9 mouse cellular contexts compared by ENCODE assay signal in the genomic region with DNA sequence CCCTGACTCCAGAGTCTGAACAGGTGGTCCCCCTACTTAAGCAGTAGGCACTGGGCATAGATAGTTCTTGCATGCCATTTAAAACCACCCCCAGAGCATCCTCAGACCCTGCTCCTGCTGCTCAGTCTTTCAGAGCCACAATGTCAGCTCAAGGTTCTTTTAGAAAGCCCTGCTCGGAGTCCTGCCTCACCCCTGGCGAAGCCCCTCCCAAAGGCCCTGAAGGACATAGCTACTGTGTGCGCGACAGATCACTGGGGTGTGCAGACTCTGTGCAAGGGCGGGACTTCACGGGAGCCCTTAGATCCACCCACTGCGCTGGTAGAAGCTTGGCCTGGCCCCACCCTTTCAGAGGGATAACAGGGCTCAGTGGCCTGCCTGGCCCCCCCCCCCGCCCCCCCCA. TPM values are rescaled to one million over a fixed set of nuclear protein-coding genes. Genes with fewer than 3 reads are reported as not detected.
DNase-seq lines count a peak whose midpoint lies in the region; ATAC-seq and TF ChIP-seq lines count a peak whose summit lies in the region.
"Had no signal": no experiment of that assay in that cellular context is flagged by ENCODE, and none has a peak within 500 bp of the region (broad histone marks: within the 10 kb centered on the region; RNA-seq: fewer than 3 reads in every experiment).

No protein-coding gene starts in this region.

- peak; percentile 74 for ATAC-seq in heart, postnatal 0 days (ENCODE audit: insufficient read depth, low read depth)
- peak; percentile 41 for ATAC-seq in intestine, postnatal 0 days
- peak; percentile 45; the same call in 1 of the 2 replicates for ATAC-seq in liver, embryonic 15.5 days (ENCODE audit: insufficient read depth)

- peaks cover 21% of the 10 kb centered on the region; the same call in 1 of the 2 replicates for H3K4me1 ChIP-seq in heart, postnatal 0 days (ENCODE audit: control insufficient read depth, insufficient read depth)
- H3K4me1 ChIP-seq in intestine, postnatal 0 days (replicated peaks; ENCODE audit: control insufficient read depth, insufficient read depth, low read length): no peaks in the 10 kb centered on the region; the same call in 1 of the 2 replicates
- peaks cover 33% of the 10 kb centered on the region for H3K4me1 ChIP-seq in liver, embryonic 15.5 days (replicated peaks)

- 33% methylated on average over 8 of the region's 8 CpGs for WGBS in heart, postnatal 0 days
- WGBS in intestine, postnatal 0 days: 22% methylated on average over 8 of the region's 8 CpGs
- 25% methylated on average over 8 of the region's 8 CpGs for WGBS in liver, embryonic 15.5 days (ENCODE audit: insufficient replicate concordance)

- TF ChIP-seq EP300 in heart, postnatal 0 days (IDR thresholded peaks at IDR 0.05; ENCODE audit: low read depth): no peak

- peak overlapping the region; percentile 59; the same call in 1 of the 2 replicates for H3K4me2 ChIP-seq in heart, postnatal 0 days (ENCODE audit: low read depth, low read length)
- 0 out of 2 replicates have a peak overlapping the region, but pooled peaks have one; percentile 7 for H3K4me2 ChIP-seq in intestine, postnatal 0 days (replicated peaks; ENCODE audit: low read depth)
- peak overlapping the region; percentile 60 for H3K4me2 ChIP-seq in liver, embryonic 15.5 days

- H3K9ac ChIP-seq in heart, postnatal 0 days (replicated peaks; ENCODE audit: low read depth, low read length): no peak overlapping the region
- H3K9ac ChIP-seq in intestine, postnatal 0 days (ENCODE audit: low read depth, low read length): no peak overlapping the region
- H3K9ac ChIP-seq in liver, embryonic 15.5 days: peak overlapping the region; percentile 26; the same call in 1 of the 2 replicates

- 0 out of 2 replicates have a peak overlapping the region, but pooled peaks have one; percentile 10 for H3K27ac ChIP-seq in heart, postnatal 0 days (ENCODE audit: low read depth)
- H3K27ac ChIP-seq in intestine, postnatal 0 days (ENCODE audit: low read depth, low read length): no peak overlapping the region
- H3K27ac ChIP-seq in liver, embryonic 15.5 days (replicated peaks): no peak overlapping the region

- DNase-seq in heart, postnatal 0 days (ENCODE audit: low spot score): peak; percentile 39
- no peak for DNase-seq in heart, postnatal 4 days
- DNase-seq in adrenal gland, postnatal 14 days: peak; percentile 74
- no peak for DNase-seq in cerebellum, adult 9-11 months
- DNase-seq in spleen, adult 12 weeks (ENCODE audit: low spot score): no peak
- no peak for DNase-seq in frontal cortex, postnatal 10 days (ENCODE audit: low spot score in 2 of 2)

- TF ChIP-seq CTCF in heart, postnatal 0 days (IDR thresholded peaks at IDR 0.05; ENCODE audit: low read depth): no peak
- no peak for TF ChIP-seq CTCF in intestine, postnatal 0 days (IDR thresholded peaks at IDR 0.05; ENCODE audit: low read depth)

- no peaks in the 10 kb centered on the region for H3K9me3 ChIP-seq in heart, postnatal 0 days (replicated peaks; ENCODE audit: control insufficient read depth, low read length)
- no peaks in the 10 kb centered on the region for H3K9me3 ChIP-seq in intestine, postnatal 0 days (ENCODE audit: control insufficient read depth)
- H3K9me3 ChIP-seq in liver, embryonic 15.5 days (replicated peaks): no peaks in the 10 kb centered on the region

- H3K36me3 ChIP-seq in heart, postnatal 0 days (replicated peaks; ENCODE audit: control insufficient read depth, insufficient read depth, low read length): peaks cover 51% of the 10 kb centered on the region
- peaks cover 55% of the 10 kb centered on the region for H3K36me3 ChIP-seq in intestine, postnatal 0 days (ENCODE audit: control insufficient read depth, insufficient read depth)
- peaks cover 62% of the 10 kb centered on the region for H3K36me3 ChIP-seq in liver, embryonic 15.5 days (replicated peaks)

- no peaks in the 10 kb centered on the region for H3K27me3 ChIP-seq in heart, postnatal 0 days (ENCODE audit: control insufficient read depth, insufficient read depth, low read length)
- no peaks in the 10 kb centered on the region for H3K27me3 ChIP-seq in intestine, postnatal 0 days (replicated peaks; ENCODE audit: control insufficient read depth, insufficient read depth, low read length)
- peaks cover 18% of the 10 kb centered on the region for H3K27me3 ChIP-seq in liver, embryonic 15.5 days

- no peak overlapping the region for H3K4me3 ChIP-seq in heart, postnatal 0 days (ENCODE audit: low read depth, low read length)
- H3K4me3 ChIP-seq in intestine, postnatal 0 days (ENCODE audit: low read depth, low read length): no peak overlapping the region
- H3K4me3 ChIP-seq in liver, embryonic 15.5 days (replicated peaks): peak overlapping the region; percentile 38; the same call in 1 of the 2 replicates

RNA-seq across cellular contexts. Expression of a gene that starts 1.0 kb away (rescaled TPM):
- total RNA-seq in heart, postnatal 0 days (2014; rRNA removed; ENCODE audit: low replicate concordance): 25.1 TPM in 1 of 2 replicates, not detected in the other
- polyA plus RNA-seq in heart, postnatal 0 days (2015; fragmentation: Nextera tagmentation; extraction: Ambion mirVana): 9.9 and 11.8 TPM in 2 replicates
- 1 to 10 TPM; 2.4 to 2.5 TPM for total RNA-seq in heart, postnatal 4 days (2021)
- 1.6 TPM in 1 of 2 replicates, not detected in the other for total RNA-seq in adrenal gland, postnatal 14 days (2021)
- 3.4 and 3.5 TPM in 2 replicates for polyA plus RNA-seq in intestine, postnatal 0 days (2015; fragmentation: Nextera tagmentation; extraction: Ambion mirVana)
- polyA plus RNA-seq in liver, embryonic 15.5 days (2015; fragmentation: Nextera tagmentation; extraction: Ambion mirVana): 14.7 and 15.8 TPM in 2 replicates
- total RNA-seq: common myeloid progenitor, adult 5-6 weeks had no signal

RNA-seq across cellular contexts. Expression of a gene that starts 8.5 kb away (rescaled TPM):
- total RNA-seq in heart, postnatal 0 days (2014; rRNA removed; ENCODE audit: low replicate concordance): 57.5 and 76.7 TPM in 2 replicates
- polyA plus RNA-seq in heart, postnatal 0 days (2015; fragmentation: Nextera tagmentation; extraction: Ambion mirVana): 67.5 and 69.6 TPM in 2 replicates
- total RNA-seq in heart, postnatal 4 days (2021): 10 to 100 TPM; 56.8 to 58.1 TPM
- total RNA-seq in adrenal gland, postnatal 14 days (2021): 148 and 187 TPM in 2 replicates
- 320 and 378 TPM in 2 replicates for polyA plus RNA-seq in intestine, postnatal 0 days (2015; fragmentation: Nextera tagmentation; extraction: Ambion mirVana)
- polyA plus RNA-seq in liver, embryonic 15.5 days (2015; fragmentation: Nextera tagmentation; extraction: Ambion mirVana): 138 and 165 TPM in 2 replicates

RNA-seq across cellular contexts. Expression of a gene that starts 11.0 kb away (rescaled TPM):
- 41.1 and 43.4 TPM in 2 replicates for total RNA-seq in heart, postnatal 0 days (2014; rRNA removed; ENCODE audit: low replicate concordance)
- polyA plus RNA-seq in heart, postnatal 0 days (2015; fragmentation: Nextera tagmentation; extraction: Ambion mirVana): 163 and 185 TPM in 2 replicates
- 100 to 1,000 TPM; 117 to 118 TPM for total RNA-seq in heart, postnatal 4 days (2021)
- 68.3 and 69.0 TPM in 2 replicates for total RNA-seq in adrenal gland, postnatal 14 days (2021)
- polyA plus RNA-seq in intestine, postnatal 0 days (2015; fragmentation: Nextera tagmentation; extraction: Ambion mirVana): 107 and 108 TPM in 2 replicates
- 76.2 and 79.0 TPM in 2 replicates for polyA plus RNA-seq in liver, embryonic 15.5 days (2015; fragmentation: Nextera tagmentation; extraction: Ambion mirVana)

RNA-seq across cellular contexts. Expression of a gene that starts 11.1 kb away (rescaled TPM):
- 104 and 132 TPM in 2 replicates for total RNA-seq in heart, postnatal 0 days (2014; rRNA removed; ENCODE audit: low replicate concordance)
- polyA plus RNA-seq in heart, postnatal 0 days (2015; fragmentation: Nextera tagmentation; extraction: Ambion mirVana): 147 and 155 TPM in 2 replicates
- total RNA-seq in heart, postnatal 4 days (2021): 100 to 1,000 TPM; 134 TPM
- 120 and 128 TPM in 2 replicates for total RNA-seq in adrenal gland, postnatal 14 days (2021)
- polyA plus RNA-seq in intestine, postnatal 0 days (2015; fragmentation: Nextera tagmentation; extraction: Ambion mirVana): 209 and 226 TPM in 2 replicates
- polyA plus RNA-seq in liver, embryonic 15.5 days (2015; fragmentation: Nextera tagmentation; extraction: Ambion mirVana): 253 and 277 TPM in 2 replicates

RNA-seq across cellular contexts. Expression of a gene that starts 15.8 kb away (rescaled TPM):
- 12.4 and 63.2 TPM in 2 replicates for total RNA-seq in heart, postnatal 0 days (2014; rRNA removed; ENCODE audit: low replicate concordance)
- 14.1 and 15.2 TPM in 2 replicates for polyA plus RNA-seq in heart, postnatal 0 days (2015; fragmentation: Nextera tagmentation; extraction: Ambion mirVana)
- 10 to 100 TPM; 10.2 to 11.7 TPM for total RNA-seq in heart, postnatal 4 days (2021)
- 37.1 and 39.7 TPM in 2 replicates for total RNA-seq in adrenal gland, postnatal 14 days (2021)
- polyA plus RNA-seq in intestine, postnatal 0 days (2015; fragmentation: Nextera tagmentation; extraction: Ambion mirVana): 73.1 and 77.7 TPM in 2 replicates
- 32.3 and 36.9 TPM in 2 replicates for polyA plus RNA-seq in liver, embryonic 15.5 days (2015; fragmentation: Nextera tagmentation; extraction: Ambion mirVana)

Comparison
In these comparisons a context has a peak if more than half of its experiments do, and no peak if none do; other contexts are left out.
1. DNase-seq: peak in heart, postnatal 0 days (single experiment) and adrenal gland, postnatal 14 days (single experiment); none in heart, postnatal 4 days (single experiment), cerebellum, adult 9-11 months (single experiment), spleen, adult 12 weeks (single experiment) and frontal cortex, postnatal 10 days (0 of 2).
2. H3K4me2 ChIP-seq: peak in every context shown above with its lines; median percentile 60 in liver, embryonic 15.5 days; 59 in heart, postnatal 0 days; 7 in intestine, postnatal 0 days.
3. Peak in every context shown above with its lines, with median percentiles within 50 percentile points of each other: ATAC-seq.